Mouse (Mus musculus) liver, embryonic 14.5 days (tissue): ENCODE data around the gene Tsg101.

Experiments used
- CTCF ChIP-seq: IDR thresholded peaks from 2 replicates; pipeline ENCODE4 v1.5.1; 2016; ENCODE audit warnings: antibody characterized with exemption, low read depth, control low read depth
- EP300 ChIP-seq: IDR thresholded peaks from 2 replicates; pipeline ENCODE4 v1.6.1; 2016; ENCODE audit warnings: antibody characterized with exemption, low read depth

- TF ChIP-seq CTCF (no peak), EP300 (no peak)
Observed at GRCm38 (mm10) chr7:46876841-46877240, 42.9 kb downstream of the Tsg101 start.
